Mouse (Mus musculus) liver, embryonic 14.5 days (tissue): ENCODE measurements around the gene Polr3e.

Source experiments
- CTCF ChIP-seq: IDR thresholded peaks from 2 replicates; pipeline ENCODE4 v1.5.1; 2016; ENCODE audit warnings: antibody characterized with exemption, low read depth, control low read depth
- EP300 ChIP-seq: IDR thresholded peaks from 2 replicates; pipeline ENCODE4 v1.6.1; 2016; ENCODE audit warnings: antibody characterized with exemption, low read depth

GRCm38 (mm10) chr7:120943936-120944509 is 26.5 kb downstream of the Polr3e start:
- TF ChIP-seq CTCF (no peak), EP300 (no peak)
